Mouse (Mus musculus) kidney, postnatal 14 days (tissue): Measurements from ENCODE around the gene Cisd2.

Source experiments
- DNase-seq: peaks from one replicate; pipeline ENCODE4 v3.0.0; 2022; ENCODE audit warnings: mixed read lengths

Gene Cisd2

GRCm38 (mm10) chr3:135423608-135424212 is at the start of gene Cisd2:
Gene Cisd2, minus strand, starts transcription at chr3:135423925.
- DNase-seq, result peak; percentile 45

DNA sequence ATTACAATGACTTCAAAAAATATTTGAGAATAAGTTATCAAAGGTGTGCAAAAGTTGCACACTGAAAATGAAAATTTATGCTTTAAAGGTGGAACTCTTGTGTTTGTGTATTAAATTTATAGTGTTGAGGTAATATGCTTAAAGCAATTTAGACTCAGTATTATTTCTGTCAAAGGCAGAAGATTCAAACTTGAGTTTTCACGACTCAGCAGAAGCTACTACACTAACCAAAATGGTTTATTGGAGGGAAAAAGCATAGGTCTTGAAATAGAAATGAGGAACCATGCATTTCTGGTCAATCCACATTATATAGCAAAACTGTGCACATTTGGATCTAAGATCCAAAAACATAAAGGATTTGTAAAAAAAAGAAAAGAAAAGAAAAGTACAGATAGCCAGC is 47.1 kb upstream of the Cisd2 start:
- DNase-seq, result no peak

DNA sequence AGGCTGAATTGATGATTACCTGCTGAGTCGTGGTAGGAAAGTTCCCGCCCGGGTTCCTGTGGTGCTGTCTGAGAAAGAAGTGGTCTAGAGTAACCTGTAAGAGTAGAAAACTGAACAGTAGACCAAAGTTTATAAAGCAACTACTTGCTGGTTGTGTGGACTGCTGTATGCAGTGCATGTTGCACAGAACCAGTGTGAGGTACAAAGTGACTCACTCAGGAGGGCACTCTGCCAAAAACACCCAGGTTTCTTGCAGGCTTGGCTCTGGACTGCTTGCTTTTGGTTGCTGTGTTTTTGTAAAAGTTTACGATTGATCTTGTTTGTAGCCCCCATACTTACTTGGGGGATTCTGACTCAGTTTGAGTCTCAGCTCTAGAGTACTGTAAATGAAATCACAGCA is 46.2 kb upstream of the Cisd2 start:
- DNase-seq, result peak; percentile 83

- no peak for DNase-seq
Observed at GRCm38 (mm10) chr3:135469146-135469545, 45.4 kb upstream of the Cisd2 start.

- no peak for DNase-seq
Observed at GRCm38 (mm10) chr3:135468402-135468801, 44.7 kb upstream of the Cisd2 start.

DNA sequence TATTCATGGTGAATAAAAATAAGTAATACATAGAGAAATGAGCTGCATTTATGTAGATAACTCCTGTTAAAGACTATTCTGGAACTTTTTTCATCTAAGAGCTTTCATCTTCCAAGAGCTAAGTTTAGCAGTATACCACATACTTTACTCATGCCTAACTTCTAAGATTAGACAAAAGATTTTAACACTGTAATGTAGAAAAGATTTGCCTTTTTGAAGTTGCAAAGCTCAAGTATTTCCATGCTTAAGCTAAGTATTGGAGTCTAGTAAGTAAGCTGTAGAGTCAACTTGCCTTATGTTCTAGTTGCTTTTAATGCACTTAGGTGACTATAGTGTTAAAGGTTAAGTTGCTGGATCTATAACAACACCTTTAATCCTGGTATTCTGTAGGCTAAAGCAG is 35.3 kb upstream of the Cisd2 start:
- DNase-seq, result no peak

DNA sequence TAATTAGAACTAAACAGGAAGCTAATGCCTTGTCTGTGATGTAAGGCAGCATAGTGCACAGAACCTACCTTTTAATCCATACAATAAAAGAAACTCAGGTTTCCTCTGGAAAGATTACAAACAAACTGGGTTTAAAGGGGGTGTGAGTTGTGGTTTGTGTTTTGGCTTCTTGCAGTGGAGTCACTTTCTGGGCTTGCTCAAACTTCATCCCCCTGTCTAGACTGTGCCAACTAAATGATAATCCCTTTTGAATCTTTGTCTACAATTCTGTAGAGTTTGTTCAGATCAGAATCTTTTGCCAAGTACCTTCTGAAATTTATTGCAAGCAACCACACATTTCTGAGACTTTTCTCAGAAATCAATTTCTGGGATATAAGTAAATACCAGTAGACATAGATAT is 21.2 kb upstream of the Cisd2 start:
- no peak for DNase-seq

GRCm38 (mm10) chr3:135440621-135441020 is 16.9 kb upstream of the Cisd2 start:
- DNase-seq, result peak; percentile 12

- peak; percentile 37 for DNase-seq
Observed at GRCm38 (mm10) chr3:135440221-135440620, 16.5 kb upstream of the Cisd2 start.

GRCm38 (mm10) chr3:135439651-135440050 is 15.9 kb upstream of the Cisd2 start:
- DNase-seq, result no peak

GRCm38 (mm10) chr3:135438913-135439531 is 15.3 kb upstream of the Cisd2 start:
- peak; percentile 93 for DNase-seq

DNA sequence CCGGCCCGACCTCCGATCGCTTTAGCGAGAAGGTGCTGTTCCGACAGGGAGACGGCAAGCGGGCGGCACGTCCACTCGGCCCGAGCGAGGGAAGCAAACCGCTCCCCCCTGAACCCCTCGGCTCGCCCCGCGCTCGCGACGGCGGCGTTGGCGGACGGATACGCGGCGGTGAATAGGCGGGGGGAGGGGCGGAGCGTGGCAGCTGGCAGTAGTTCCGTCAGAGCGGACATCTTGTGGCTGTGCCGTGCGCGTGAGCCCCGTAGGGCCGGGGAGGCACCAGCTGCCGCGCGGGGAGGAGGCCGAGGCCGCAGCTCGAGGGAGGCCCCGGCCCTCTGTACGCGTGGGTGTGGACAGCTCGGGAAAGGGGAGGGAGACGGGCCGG is 14.8 kb upstream of the Cisd2 start:
- peak; percentile 95 for DNase-seq

DNA sequence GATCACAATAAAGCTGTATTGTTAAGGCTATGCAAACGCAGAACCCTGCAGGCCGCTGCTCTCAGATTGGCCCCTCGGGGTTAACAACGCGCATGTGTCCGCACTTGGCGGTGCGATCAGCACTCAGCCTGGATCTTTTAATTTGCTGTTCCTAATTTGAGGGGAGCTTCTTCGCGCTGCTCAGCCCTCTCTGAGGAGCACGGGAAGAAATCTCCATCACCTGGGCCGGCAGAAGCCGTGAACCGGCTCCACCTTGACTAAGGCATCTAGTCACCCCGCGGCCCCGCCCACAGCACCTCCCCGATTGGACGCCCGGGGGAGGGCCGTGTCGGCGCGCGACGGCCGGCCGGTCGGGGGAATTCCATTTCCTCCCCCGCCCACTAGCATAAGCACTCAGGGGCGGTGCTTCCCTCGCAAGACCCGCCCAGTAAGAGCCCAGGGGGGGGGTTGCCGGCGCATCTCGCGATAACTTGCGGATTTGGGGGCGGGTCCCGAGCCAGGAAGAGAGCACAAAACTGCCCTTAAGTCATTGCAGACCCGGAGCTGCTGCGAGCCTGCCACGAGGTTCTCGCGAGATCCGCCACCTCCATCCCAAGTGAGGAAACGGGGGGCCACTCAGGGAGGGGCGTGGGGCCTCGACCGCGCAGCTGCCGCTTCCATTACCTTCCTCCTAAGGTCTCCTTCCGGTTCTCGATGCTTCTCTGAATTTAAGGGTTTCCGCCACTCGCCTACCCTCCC is 14.2 kb upstream of the Cisd2 start, which contains the start of gene Ube2d3:
TSS of gene Ube2d3 (plus strand) at position 392 of the 738 bp plus-strand sequence.
- DNase-seq, result peak; percentile 99

DNA sequence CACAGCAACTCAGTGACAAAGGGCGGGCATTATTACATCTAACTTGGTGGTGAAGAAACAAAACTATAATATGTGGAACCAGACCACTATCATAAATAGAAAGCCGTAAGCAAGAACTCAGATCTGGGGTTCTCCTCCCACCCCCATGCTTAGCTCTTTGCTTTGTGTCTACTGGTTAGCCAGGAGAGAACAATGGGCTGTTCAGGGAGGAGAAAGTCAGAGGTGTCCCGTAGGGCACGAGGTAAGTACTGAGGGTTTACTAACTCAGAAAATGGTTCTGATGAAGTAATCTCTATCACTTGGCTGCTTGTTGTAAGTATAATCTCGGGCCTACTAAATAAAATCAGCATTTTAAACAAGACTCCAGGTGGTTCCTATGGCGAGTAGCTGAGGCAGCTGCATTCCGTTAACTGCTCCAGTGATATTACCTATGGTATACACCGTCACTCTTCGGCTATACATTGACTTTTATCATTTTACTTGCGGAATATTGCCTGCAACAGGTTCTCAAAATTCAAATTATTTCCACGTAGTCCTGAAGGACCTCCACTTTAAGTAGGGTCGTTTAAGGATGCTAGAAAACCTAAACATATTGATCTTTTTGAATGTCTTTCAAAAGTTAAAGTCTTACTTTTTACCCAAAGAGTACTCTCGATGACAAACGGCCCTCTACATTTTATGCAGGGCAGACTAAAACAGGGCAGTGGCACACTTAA is 13.3 kb upstream of the Cisd2 start:
- DNase-seq, result no peak

- peak; percentile 92 for DNase-seq
Observed at GRCm38 (mm10) chr3:135422856-135423607, 693 bp downstream of the Cisd2 start.

GRCm38 (mm10) chr3:135422232-135422855 is 1.4 kb downstream of the Cisd2 start:
- DNase-seq, result no peak

DNA sequence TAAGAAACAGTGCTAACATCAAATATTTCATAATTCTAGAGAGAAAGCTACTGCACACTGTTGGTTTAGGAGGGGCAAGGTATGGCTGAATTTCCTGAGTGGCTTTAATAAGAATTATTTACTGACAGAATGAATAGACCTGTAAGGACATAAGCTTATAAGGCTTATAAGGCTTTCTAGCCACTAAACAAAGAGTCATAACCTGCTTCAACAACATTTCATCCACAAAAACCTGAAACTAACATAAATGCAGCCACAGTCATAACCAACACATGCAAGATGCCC is 2.5 kb downstream of the Cisd2 start:
- DNase-seq, result no peak

DNA sequence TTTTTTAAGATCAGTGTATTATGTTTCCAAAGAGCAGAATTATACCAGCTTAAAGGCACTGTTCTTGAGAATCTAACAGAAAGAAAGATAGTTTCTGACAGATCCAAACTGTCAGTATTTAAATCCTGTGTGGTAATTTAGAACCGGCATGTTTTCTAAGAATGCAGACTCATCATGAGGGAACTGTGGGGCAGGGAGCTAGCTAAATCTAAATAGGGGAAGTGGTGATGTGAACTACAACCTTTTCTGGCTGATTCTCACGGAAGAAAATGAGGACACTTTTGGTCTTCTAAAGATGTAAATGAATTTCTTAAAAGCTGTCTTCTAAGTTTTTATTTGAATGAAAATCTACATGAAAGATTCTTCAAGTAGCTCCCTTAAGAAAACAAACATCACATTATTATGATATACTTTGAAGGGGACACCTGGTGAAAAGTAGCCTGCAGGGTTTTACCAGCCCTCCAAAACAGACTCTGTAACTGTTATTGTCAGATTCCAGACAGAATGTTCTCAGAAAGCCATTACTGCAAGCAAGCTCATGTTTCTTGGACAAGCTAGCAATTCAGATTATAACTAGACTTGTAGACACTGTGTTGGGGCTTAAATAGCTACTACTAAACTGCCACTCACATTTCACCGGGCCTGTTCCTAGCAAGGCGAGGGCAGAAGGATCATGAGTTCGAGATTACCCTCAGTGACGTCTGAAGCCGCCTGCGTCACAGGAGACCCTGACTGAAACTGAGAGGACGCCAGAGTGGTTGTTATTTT is 3.0 kb downstream of the Cisd2 start:
- no peak for DNase-seq

DNA sequence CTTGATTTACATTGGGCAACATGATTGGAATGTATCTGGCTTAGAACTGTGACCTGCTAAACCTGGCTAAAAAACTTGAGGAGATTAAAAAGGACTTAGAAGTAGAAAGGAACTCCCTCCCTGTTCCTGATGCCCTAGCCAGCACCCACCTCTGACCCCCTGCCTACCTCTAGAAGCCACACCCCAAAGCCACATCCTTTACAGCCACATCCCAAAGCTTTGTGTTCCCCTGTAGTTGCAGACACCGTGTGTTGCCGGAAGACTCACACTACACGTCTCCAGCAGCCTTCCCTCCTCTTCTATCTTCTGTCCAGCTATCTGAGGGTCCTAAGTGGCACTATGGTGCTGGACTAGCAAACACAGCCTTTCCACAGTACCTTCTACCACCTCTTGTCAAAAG is 5.9 kb downstream of the Cisd2 start:
- no peak for DNase-seq

DNA sequence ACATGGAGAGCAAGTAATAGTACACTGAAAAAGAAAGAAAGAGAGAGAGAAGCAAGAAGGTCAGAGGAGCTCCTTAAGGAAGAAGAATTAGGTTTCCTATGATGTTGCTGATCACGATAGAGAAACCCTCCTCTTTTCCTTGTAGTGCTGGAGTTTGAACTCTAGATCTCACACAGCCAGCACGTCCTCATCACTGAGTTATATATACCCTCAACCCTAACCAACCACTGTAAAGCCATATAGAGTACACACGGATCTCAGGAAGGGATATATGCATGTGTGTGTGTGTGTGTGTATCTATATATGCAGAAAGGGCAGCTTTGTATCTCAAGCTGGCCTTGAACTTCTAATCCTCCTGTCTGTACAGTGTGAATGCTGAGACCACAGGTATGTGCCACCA is 6.5 kb downstream of the Cisd2 start:
- DNase-seq, result no peak

GRCm38 (mm10) chr3:135411824-135412223 is 11.9 kb downstream of the Cisd2 start:
- DNase-seq, result no peak

DNA sequence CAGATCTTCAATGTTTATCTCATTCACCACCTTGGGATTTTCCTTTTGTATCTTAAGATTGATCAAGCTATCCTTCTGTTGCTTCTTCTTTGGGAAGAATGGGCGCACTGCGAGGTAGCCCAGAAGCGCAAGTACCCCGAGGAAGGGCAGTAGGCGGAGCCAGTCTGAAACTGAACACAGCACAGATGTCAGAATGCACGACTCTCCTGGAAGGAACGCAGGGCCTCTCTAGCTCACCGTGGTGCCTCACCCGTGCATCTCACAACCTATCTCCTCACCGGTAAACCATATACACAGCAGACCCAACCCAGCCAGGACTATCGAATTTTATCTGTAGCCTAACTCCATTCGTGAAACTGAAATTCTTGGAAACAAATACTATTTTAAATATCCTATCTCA is 12.7 kb downstream of the Cisd2 start:
- no peak for DNase-seq
